Mouse (Mus musculus): Measurements from ENCODE around the gene Fkbpl. TPM values are rescaled to one million over a fixed set of nuclear protein-coding genes. Genes with fewer than 3 reads are reported as not detected.
A peak's percentile ranks its signal among the peaks of the same experiment; 100 is the strongest.

Fkbpl gene
- total RNA-seq, 2 experiments from 2014 or later, result 2.6 TPM; not detected in 1

DNA sequence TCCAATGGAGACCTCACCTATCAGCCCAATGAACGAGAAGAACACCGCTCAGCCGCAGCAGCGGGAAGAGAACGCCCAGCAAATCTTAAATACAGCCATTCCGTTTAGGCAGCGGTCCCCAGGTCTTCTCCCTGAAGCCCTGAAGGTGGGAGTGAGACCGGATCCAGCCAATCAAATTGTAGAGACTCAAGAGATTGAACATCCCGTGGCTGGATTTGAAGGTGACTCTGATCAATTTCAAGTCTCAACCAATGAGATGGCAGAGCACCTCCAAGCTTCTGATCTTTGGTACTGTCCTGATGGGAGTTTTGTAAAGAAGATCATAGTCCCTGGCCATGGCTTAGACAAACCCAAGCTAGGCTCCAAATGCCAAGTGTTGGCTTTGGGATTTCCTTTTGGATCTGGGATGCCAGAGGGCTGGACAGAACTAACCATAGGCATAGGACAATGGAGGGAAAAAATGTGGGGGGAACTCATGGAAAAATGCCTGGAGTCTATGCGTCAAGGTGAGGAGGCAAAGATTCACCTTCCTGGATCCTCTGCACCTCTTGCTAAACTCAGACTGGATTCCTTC, 779 bp downstream of the Fkbpl start:
- ATAC-seq (replicated peaks; ENCODE audit: low FRiP score, poor library complexity, severe bottlenecking), result no peak

DNA sequence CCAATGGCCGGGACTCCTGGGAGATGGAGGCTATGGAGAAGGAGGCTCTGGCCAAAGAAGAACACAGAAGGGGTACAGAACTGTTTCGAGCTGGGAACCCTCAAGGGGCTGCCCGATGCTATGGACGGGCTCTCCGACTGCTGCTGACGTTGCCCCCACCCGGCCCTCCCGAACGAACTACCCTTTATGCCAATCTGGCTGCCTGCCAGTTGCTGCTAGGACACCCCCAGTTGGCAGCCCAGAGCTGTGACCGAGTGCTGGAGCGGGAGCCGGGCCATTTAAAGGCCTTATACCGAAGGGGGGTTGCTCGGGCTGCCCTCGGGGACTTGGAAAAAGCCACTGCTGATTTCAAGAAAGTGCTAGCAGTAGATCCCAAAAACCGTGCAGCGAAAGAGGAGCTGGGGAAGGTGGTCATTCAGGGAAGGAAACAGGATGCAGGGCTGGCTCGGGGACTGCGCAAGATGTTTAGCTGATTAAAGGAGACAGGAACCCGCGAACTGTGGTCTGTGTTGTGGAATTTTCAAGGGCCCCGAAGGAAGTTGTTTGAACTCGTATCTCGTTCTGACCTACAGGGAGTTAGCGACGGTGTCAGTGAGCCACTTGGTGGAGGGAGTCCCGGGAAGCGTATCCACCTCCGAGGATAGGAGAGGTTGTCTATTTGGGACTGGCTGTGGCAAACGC, 1.4 kb downstream of the Fkbpl start:
- no peak for ATAC-seq (replicated peaks; ENCODE audit: low FRiP score, poor library complexity, severe bottlenecking)

DNA sequence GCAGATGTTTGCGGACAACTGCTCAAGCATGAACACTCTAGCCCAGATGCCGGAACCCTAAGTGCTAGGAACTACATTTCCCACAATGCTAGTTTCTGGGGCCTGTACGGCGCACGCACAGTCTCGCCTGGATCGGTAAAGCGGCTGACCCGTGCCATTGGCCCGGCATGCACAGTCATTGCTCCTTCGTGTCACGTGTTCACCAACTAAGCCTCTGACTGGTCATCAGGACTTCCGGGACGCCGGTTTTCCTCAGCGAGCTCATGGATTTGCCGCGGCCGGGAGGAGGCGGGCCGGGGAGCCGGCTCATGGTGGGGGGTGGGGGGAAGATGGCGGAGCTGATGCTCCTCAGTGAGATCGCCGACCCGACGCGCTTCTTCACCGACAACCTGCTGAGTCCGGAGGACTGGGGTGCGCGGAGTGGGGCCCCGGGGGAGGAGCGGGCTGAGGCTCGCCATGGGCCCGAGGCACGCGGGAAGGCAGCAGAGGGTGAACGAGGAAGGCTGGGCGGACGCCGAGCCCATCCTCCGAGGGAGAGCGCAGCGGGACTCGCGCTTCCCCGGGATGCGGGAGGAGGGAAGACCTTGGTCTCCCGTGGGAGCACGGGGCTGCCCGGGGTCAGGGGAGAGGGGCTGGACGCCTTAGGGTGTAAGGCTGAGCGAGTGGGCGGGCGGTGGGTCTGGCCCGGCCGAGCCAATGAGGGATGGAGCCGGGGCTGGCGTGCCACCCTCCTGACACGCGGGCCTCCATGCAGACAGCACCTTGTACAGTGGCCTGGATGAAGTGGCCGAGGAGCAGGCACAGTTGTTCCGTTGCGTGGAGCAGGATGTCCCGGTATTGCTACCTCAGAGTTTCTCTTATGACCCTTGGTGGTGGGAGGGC, 2.6 kb downstream of the Fkbpl start, which contains the start of gene Atf6b:
Gene Atf6b, plus strand, starts transcription at position 241 of the 882 bp plus-strand sequence.
- peak; percentile 94 for ATAC-seq (replicated peaks; ENCODE audit: low FRiP score, poor library complexity, severe bottlenecking)

DNA sequence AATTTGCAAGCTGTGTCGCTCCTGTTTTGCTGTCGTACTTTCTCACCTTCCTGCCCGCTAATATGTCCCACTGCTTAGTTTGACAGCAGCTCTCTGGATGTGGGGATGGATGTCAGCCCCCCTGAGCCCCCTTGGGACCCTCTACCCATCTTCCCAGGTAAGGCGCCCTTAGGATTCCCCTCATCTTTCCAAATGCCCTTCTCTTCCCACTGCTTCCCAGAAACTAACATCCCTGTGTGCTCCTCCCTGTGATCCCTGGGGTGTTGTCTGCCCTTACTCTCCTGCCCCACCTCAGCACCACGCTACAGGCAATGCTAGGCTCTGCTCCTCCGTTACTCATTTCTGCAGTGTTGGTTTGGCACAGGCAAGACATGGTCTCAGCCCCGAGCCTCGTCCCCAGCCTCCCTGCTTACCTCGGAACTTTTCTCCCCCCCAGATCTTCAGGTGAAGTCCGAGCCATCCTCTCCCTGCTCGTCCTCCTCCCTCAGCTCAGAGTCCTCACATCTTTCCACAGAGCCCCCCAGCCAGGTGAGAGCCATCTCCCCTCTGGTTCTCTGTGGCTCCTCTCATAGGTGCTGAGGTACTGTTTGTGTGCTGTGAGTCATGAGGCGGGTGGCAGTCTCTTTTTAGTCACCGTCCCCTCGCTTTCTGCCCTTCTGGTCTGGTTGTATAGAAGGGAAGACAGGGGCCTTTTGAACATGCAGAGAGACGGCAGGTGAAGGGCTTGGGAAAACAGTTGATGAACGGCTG, 3.8 kb downstream of the Fkbpl start:
- no peak for ATAC-seq (replicated peaks; ENCODE audit: low FRiP score, poor library complexity, severe bottlenecking)

DNA sequence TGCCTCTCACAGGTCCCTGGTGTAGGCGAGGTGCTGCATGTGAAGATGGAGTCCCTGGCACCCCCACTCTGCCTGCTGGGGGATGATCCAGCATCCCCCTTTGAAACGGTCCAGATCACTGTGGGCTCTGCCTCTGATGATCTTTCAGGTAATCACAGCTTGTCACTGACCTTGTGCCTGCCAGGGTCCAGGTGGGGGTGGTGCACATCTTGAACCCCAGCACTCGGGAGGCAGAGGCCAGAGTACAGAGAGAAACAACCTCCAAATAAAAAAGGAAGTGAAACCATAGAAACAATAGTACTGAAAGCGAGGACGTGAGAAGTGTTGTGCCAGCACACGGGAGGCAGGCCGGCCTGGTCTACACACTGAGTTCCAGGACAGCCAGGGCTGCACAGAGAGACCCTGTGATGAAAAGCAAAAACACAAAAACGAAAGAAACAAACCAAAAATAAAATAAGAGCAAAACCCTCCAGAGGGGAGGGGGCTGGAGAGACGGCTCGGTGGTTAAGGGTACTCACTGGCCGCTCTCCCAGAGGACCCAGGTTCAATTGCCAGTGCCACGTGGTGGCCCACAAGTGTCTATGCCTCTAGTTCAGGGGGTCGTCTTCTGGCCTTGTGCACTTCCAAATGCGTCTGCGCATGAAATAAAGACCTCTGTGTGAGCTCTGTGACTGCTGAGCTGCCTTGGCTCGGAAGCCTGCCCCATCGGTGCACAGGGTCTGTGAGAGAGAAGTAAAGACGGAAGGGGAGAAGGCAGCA, 4.7 kb downstream of the Fkbpl start:
- no peak for ATAC-seq (replicated peaks; ENCODE audit: low FRiP score, poor library complexity, severe bottlenecking)

DNA sequence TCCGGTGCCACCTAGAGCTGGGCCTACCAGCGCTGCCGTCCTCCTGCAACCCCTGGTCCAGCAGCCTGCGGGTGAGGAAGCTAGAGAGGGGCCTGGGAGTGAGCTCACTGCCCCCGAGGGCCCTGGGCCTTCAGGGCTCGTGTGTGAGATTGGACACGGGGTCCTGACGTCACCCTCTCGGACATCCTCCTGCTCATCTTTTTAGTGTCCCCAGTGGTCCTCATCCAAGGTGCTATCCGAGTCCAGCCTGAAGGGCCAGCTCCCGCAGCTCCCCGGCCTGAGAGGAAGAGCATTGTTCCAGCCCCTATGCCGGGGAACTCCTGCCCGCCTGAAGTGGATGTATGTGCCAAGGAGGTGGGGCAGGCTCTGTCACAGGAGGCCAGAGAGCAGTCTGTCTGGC, 6.2 kb downstream of the Fkbpl start:
- ATAC-seq (replicated peaks; ENCODE audit: low FRiP score, poor library complexity, severe bottlenecking), result no peak

DNA sequence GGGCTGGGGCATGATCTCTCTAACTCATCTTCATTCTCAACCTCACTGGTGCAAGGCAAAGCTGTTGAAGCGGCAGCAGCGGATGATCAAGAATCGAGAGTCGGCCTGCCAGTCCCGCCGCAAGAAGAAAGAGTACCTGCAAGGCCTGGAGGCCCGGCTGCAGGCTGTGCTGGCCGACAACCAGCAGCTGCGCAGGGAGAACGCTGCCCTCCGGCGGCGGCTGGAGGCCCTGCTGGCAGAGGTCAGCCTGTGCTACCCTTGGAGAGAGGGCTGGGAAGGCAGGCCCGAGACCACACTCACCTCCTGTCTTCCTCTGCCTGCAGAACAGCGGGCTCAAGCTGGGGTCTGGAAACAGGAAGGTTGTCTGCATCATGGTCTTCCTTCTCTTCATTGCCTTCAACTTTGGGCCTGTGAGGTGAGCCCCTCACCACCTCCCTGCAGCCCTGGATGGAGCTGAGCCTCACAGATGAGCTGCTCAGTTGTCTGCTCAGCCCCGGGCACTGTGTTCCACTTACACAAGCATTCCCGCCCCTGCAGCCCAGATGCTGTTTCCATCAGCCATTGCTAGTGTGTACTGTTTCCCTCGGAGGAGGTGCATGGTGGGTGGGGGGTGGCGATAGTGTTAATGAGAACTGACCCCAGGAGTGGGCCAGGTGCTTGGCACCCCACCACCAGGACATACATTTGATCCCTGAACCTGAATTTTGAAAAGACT, 7.1 kb downstream of the Fkbpl start:
- no peak for ATAC-seq (replicated peaks; ENCODE audit: low FRiP score, poor library complexity, severe bottlenecking)

DNA sequence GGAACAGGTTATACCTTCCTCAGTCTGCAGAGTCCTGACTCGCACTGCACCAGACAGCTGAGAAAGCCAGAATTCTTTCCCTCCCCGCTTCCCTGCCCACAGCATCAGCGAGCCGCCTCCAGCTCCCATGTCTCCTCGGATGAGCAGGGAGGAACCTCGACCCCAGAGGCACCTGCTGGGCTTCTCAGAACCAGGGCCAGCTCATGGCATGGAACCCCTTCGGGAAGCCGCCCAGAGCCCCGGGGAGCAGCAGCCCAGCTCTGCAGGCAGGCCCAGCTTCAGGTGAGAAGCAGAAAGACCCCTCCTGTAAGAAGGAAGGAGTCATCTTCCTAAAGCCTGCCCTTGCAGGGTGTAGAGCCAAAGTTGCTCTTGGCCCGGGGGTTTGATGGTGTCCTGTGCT, 8.0 kb downstream of the Fkbpl start:
- ATAC-seq (replicated peaks; ENCODE audit: low FRiP score, poor library complexity, severe bottlenecking), result no peak

DNA sequence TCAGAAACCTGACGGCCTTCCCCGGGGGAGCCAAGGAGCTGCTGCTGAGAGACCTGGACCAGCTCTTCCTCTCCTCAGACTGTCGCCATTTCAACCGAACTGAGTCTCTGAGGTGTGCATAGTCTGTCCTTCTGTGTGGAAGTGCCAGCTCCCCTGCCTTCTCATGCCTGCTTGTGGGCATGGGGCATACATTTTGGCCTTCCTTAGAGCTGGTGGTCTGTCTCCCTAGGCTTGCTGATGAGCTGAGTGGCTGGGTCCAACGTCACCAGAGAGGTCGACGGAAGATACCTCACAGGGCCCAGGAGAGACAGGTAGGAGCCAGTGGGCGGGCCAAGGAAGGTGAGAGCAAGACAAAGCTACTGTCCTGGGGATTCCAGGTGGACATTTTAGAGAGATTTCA, 8.4 kb downstream of the Fkbpl start:
- no peak for ATAC-seq (replicated peaks; ENCODE audit: low FRiP score, poor library complexity, severe bottlenecking)

DNA sequence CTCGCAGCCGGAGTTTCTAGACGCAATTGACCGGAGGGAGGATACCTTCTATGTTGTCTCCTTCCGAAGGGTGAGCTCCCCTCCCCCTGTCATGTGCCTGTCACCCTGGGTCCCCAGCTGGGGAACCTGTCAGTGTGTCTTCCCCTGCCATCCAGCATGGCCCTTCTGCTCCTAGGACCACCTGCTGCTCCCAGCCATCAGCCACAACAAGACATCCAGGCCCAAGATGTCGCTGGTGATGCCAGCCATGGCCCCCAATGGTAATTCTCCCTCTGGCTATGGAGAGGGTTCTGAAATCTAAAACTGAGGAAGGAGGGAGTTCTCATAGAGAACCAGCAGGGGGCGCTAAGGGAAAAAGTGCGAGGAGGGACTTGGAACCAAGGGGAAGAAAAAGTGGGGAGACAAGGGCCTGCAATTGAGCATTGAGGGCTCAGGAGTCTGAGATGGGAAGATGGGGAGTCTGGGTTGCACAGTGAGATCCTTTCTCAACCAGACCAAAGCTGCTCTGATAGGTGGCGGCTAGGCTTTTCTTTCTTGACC, 9.3 kb downstream of the Fkbpl start:
- ATAC-seq (replicated peaks; ENCODE audit: low FRiP score, poor library complexity, severe bottlenecking), result 0 out of 2 replicates have a peak, but pooled peaks have one; percentile 51

DNA sequence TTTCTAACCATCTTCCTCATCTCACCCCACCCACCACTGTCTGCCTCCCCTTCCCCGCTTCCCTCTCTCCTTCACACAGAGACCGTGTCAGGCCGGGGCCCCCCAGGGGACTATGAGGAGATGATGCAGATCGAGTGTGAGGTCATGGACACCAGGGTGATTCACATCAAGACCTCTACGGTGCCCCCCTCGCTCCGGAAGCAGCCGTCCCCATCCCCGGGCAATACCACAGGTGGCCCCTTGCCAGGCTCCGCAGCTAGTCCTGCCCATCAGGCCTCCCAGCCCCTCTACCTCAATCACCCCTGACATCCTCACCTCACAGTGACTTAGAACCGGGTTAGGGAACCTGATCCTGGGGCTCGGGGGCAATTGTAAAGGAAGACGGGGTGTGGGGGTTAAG, 9.8 kb downstream of the Fkbpl start:
- ATAC-seq (replicated peaks; ENCODE audit: low FRiP score, poor library complexity, severe bottlenecking), result no peak

DNA sequence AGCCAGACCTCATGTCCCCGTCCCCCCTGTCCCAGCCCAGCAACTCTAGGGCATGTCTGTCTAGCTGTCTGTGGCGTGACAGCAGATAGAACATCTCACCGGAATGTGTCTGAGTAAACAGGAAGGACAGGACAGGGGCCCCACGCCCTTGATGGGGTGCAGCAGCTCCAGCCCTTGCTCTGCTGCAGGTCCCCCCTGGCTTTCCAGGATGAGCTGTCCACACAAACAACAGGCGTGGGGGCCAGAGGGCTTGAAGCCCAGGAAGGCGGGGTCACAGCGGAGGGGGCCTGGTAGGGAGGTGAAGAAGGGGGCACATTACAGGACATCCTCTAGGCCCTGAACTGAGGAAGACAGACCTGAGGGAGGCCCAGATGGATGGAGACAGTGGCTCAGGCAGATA, 10.6 kb downstream of the Fkbpl start:
- no peak for ATAC-seq (replicated peaks; ENCODE audit: low FRiP score, poor library complexity, severe bottlenecking)

DNA sequence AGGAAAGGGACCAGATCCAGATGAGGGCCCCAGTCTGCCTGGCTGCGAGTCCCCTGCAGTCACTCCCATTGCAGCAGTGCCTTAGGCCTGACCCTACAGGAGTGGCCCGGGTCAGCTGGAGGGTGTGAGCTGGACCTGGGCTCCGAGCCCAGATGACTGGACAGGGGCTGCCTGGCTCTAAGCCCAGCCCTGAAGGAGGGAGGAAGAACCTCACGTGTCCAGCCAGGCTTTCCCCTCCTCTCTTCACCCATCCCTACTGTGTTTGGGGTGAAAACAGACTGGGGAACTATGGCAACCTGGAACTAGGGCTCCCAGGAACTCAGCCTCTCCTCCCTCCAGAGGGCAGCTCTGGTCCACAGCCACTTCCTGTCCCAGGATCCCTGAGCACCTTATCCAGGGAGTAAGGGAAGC, 11.0 kb downstream of the Fkbpl start:
- no peak for ATAC-seq (replicated peaks; ENCODE audit: low FRiP score, poor library complexity, severe bottlenecking)

DNA sequence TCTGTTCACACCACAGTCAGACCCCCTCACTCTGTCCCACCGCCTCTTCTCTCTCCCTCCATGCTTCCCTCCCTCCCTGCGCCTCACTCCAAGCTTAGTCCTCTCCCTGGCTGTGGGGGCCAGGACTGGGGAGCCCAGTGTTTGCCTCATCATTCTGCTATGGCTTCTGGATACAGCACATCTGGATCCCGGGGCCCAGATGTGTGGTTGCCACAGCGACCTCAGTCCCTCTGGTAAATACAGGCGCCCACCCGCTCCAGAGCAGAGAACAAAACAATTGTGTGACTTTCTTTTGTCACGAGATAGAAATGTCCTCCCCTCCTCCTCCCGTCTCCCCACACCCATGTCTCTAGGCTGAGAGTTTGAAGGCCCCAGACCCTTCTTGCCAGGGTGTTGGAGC, 12.1 kb downstream of the Fkbpl start:
- ATAC-seq (replicated peaks; ENCODE audit: low FRiP score, poor library complexity, severe bottlenecking), result no peak

DNA sequence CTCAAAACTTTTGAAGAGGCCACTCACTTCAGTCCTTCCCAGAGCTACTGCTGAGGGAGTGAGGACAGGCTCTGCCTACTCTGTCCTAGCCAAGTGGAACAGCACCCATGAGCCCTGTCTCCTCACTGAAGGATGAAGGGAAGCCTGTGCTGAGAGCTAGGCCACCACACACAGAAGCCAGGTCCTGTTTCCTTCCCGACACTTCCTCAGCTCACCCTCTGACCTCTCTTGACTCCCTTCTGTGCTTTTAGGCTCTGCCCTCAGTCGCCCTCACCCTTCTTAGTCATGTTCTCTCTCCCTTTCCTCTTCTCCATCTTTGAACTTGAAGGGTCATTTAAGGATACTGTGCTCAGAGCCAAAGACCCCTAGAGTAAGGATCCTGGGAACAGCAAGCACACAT, 12.7 kb downstream of the Fkbpl start:
- no peak for ATAC-seq (replicated peaks; ENCODE audit: low FRiP score, poor library complexity, severe bottlenecking)

DNA sequence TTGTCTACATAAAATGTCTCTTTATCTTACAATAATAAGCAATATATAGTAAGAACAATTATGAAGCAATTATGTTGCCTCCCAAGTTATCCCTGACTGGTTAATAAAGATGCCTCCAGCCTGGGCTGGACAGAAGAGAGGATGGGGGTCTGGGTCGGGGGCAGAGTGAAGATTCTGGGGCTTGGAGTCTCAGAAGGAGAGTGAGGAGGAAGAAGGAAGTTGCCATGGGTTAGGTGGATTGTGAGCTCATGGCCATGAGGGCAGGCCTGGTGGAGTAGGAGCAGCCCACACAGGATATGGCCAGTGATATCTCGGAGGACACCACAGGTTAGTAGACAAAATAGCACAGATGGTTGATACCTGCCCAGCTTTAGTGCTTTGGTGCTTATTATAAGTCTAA, 13.6 kb downstream of the Fkbpl start:
- ATAC-seq (replicated peaks; ENCODE audit: low FRiP score, poor library complexity, severe bottlenecking), result no peak

DNA sequence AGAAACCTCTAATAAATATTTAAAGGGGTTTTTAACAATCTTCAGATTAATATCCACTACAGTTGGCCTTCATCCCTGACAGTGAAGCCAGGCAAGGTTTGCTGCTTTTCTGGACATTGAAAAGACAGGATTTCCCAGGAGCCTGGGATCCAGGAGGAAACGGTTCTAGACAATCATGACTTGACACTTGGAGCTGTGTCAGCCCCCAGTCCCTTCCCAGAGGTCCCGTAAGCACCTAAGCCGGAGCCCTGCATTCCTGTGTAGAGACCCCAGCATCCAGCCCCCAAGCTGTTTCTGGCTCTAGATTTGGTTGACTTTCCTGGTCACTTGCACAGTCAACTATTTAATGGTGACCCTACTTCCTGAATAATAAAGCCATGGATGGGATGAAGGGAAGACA, 14.0 kb downstream of the Fkbpl start:
- no peak for ATAC-seq (replicated peaks; ENCODE audit: low FRiP score, poor library complexity, severe bottlenecking)

DNA sequence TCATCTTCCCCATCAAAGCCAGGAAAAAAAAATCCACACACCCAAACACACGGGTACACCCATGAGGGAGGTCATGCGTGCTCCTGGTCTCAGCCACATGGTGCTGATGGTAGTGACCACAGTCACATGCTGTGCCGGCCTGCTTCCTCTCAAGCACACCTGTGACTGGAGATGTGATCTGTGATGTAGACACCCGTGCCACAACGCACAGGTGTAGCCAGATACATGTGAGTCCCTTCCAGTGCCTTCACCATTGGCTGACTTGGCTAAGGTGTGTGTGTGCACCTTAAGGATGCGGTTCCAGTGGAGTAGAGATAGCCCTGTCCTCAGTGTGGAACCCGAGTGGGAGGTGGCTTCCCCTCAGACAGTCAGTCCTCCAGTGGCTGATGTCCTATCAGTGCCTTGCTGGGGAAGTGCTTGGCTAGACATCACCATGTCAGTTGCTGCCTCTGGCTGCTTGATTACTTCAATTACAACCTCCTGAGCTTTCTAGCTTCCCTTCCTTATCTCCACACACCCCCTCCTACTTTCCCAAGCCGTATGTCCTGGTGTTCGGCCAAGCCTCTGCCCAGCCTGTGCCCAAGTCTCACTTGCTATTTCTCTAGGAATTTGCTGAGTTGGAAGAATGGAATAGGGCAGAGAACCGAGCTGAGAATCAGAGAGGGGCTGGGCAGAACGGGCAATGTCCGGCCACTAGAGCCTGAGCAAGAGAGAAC, 14.8 kb downstream of the Fkbpl start:
- ATAC-seq (replicated peaks; ENCODE audit: low FRiP score, poor library complexity, severe bottlenecking), result no peak

Data from erythroid progenitor cell, adult 5-6 weeks (primary cell).